Mouse (Mus musculus): ENCODE data around the gene Ap3s2.

GRCm38 (mm10) chr7:79831145-79831544, 89.3 kb downstream of the Ap3s2 start:
- TF ChIP-seq POLR2A (IDR thresholded peaks at IDR 0.05; ENCODE audit: borderline replicate concordance, extremely low read depth, insufficient read depth, insufficient read length, poor library complexity, severe bottlenecking) (no peak), CTCF (IDR thresholded peaks at IDR 0.05; ENCODE audit: borderline replicate concordance, extremely low read depth, insufficient read depth, insufficient read length) (no peak)

All from brain, embryonic 14.5 days (tissue).